Mouse (Mus musculus) MEL-GATA-1-ER (cell line): ENCODE data around the gene Acad11.

Experiments used
- DNase-seq: peaks from one replicate; pipeline ENCODE4 v3.0.0-alpha.2; 2012; ENCODE audit warnings: low read depth; ENCODE audit errors: extremely low read depth

Gene Acad11

DNA sequence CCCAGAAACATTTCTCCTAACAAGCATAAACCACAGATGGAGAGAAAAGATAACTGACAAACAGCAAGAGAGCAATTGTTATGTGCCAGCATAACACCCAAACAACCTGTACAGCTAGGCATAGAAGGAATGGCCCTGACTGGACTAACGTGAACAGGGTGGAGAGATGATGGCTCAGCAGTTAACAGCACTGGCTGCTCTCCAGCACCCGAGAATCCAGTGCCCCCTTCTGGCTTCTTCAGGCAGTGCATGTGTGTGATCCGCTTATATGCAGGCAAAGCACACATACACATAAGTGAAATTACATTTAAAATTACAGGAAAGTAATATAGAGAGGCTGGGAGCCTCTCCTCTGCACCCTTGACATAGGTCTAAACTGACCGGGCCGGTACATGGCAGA, 16.2 kb downstream of the Acad11 start:
- DNase-seq, result peak; percentile 36

DNA sequence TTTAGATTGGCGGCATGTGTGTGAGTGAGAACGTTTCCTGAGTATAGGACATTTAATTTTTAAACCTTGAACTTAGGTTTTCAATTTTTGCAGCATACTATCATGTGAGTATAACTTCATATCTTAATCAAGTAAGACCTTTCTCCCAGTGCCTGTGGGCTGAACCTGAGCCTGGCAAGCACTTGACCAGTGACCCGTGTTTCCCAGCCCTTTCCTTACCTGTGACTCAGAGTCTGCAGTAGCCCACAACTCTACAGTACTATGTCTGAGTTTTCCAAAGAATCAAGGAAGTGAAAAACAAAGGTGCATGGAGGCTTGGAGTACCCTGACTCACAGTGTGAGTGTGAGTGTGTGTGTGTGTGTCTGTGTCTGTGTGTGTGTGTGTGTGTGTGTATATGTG, 16.9 kb downstream of the Acad11 start:
- DNase-seq, result no peak

DNA sequence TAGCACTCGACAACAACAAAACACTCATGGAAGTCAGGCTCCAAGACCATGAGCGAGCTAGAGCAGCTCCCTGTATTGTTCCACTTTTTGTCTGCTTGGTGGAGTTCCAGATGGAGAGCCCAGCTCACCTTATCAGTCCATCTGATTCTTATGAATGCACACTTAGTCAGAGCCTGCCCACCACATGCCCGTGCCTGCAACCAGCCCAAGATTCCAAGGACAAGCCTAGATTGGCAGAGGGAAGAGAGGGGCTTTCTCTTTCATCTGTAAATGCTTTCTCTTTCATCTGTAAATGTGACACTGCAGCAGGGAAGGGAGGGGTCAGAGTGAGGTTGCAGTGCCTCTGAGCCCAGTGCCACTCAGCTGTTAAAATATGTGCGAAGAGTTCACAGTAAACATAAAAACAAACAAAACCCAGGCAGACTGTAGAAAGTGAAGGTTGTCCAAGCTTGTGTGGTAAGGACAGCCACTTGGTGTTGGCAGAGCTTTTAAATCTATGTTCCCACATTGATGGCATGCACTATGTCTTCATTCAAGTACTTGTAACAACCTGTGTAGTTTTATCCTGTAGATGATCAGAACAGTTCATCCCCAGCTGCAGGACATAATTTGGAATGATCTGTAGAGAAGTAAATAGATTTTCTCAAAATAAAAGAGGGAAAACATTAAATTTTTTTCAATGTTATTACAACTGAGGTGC, 22.7 kb downstream of the Acad11 start:
- DNase-seq, result no peak

DNA sequence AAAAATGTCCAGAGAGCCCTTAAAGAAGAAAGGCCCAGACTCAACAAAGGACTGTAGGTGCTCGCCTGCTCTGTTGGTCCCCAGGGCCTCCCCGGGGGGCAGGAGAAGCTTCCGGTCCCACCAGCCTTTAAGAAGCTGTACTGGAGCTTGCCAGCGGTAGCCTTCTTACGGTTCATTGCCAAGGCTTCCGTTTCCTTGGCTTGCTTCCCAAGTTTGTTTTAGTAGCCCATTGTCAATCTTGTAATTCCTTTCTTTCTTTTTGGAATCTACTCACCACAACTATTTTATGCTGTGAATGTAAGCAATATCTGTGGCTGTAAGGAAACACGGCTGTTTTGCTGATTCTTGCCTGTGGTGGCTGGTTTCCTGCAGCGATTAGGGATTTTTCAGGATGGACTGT, 25.4 kb downstream of the Acad11 start:
- no peak for DNase-seq

DNA sequence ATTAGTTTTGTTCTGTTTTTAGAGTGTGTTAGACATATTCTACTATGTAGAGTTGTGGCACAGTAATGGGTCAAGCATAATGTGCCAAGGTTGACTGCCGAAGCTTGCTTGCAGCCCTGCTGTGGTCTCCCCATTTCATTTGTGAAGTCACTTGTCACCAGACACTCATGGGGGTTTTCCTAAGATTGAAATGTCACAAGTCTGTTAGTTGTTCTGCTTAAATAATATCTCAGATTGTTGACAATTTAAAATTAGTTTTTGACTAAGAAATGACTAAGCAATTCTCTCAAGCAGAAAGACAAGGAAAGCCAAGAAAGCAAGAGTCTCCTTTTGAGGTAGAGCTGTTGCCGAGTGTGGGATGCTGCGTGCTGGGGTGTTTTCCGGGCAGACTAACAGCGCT, 29.8 kb downstream of the Acad11 start:
- no peak for DNase-seq

DNA sequence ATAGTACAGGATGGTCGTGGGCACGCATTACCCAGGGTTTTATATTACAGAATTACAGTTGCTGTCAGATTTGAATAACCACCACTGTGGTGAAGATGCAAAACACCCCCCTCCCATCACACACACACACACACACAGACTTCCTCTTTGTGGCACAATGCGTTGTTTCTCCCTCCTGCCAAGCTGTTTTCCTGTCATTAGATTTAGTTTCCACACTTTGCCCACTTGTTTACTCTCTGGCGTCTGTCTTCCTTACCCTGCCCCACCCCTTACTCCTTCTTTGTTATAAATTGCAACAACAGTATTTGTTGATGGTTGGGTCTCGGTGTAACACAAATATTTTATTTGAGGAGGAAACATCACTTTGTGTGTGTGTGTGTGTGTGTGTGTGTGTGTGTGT, 35.1 kb downstream of the Acad11 start:
- no peak for DNase-seq

DNA sequence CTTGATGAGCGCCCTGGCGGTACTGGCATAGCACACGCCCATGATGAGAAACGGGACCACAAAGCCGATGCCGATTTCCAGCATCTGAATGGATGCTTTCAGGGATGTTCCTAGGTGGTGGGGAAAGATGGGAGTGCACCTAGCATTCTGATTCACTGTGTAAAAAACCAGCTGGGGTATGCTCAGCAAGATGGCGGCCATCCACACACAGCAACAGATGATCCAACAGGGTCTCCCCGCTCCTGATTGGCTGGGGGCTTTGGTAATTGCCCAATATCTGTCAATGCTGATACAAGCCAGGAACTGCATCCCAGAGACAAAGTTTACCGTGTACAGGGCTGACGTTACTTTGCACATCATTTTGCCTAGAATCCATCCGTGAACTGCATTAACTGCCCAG, 35.9 kb downstream of the Acad11 start:
- no peak for DNase-seq

DNA sequence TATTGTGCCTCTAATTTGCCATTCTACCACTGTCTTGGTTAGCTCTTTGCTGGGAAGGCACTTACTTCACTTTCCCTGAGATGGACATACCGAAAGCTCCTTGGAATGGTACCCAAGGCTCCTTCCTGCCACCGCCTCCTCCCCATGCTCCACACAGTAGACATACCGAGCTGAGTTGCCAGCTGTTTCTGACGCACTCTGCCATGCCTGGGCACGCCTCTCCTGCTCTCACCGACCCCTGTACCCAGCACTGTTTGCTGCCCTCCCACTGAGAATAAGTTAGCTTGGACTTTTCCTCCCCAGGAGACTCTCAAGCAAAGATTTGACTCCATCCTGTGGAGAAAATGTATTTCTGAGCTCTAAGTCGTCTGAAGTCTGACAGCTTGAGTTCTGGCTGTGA, 37.6 kb downstream of the Acad11 start:
- no peak for DNase-seq

DNA sequence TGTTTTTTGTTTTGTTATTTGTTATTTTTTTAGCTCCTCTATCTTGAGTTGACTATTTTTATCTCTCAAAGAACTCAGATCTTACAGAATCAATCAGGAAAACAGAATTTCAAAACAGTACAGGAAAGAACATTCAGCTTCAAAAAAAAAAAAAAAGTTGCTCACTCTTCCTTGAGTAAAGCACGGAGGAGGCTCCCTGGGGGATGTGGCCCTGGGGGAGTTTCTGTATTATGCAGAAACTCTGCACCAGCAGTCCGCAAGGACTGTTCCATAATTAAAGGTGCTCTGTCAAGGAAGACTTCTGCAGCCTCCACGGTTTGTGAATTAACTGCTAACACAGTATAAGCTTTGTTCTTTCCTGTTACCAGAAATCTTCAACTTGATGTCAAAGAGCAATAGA, 38.3 kb downstream of the Acad11 start:
- DNase-seq, result no peak

DNA sequence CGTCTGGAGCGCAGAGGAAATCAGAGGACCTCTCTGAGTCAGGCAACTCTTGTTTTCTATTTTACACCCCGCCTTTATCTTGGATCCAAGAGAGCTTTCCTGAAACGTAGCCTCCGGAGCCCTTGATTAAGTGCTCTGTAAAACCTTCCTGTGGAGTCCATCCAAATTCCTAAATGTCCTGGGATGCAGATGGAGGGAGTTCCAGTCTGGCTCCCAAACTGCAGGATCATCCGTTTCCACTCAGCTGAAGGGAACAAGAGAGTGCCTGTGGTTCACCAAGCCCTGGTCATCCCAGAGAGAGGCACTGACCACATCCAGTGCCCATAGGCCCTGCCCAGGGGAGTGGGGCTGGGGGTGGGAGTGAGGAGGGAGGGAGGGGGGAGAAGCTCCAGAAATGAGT, 39.1 kb downstream of the Acad11 start:
- no peak for DNase-seq

DNA sequence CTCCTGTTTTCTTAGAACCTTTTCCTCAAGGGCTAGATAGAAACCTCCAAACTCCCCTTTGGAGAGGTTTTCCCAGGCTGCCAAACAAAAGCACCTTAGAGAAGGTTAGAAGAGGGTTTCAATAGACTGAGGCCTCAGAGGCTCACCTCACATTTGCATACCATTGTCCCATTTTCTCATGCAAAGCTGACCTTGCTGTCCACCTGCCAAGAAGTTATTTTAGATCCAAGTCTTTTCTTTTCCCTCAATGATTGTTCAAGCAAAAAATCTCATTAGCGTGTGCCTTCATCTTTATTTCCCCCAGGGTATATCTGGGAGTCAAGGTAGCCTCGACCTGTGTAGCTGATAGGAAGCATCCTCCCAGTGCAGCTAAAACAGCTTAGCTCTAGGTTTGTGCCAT, 39.7 kb downstream of the Acad11 start:
- DNase-seq, result no peak

DNA sequence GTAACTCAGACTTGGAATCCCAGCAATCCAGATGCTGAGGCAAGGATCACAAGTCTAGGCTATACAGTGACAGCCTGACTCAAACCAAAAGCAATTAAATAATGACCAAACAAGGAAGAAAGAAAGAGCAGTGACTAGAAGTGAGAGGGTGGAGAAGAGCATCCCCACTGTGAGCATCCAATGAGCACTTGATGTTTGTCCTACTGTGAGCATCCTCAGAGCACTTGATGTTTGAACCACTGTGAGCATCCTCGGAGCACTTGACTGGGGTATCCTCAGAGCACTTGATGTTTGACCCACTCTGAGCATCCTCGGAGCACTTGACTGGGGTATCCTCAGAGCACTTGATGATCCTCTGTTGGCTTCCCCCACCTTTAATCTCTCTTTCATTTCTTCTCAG, 41.8 kb downstream of the Acad11 start:
- no peak for DNase-seq

DNA sequence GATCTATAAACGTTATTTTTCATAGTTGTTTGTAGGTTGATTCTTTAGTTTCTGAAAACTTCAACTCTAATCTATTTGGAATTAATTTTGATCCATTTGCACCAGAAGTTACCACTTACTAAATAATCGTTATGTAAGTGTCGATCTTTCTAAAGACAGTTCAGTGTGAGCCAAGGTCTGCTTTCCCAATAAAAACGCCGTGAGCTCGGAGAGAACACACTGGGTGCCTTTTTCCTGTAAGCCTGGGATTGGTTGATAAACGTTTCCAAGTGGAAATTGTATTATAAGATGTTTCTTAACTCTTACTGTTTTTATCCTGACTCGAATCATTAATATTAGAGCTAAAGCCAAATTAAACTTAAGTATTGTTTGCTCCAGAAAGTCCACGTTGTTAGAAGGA, 43.8 kb downstream of the Acad11 start:
- DNase-seq, result no peak

DNA sequence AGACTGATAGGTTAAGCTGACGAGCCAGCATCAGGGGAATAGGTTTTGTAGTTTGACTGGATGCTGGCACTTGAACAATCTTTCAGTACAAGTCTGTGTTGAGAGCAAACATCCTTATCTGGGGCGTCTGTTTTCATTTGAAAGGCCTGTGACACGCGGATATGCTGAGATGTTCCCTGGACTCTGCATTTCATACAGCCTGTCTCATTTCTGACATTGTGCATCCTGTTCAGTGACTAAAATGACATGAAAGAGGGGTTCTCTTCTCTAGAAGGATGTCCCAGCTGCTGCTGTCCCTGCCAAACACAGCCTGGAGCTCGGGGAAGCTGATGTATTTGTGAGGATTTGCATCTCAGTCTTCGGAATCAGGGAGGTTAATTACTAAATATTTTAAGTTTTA, 44.3 kb downstream of the Acad11 start:
- DNase-seq, result no peak

DNA sequence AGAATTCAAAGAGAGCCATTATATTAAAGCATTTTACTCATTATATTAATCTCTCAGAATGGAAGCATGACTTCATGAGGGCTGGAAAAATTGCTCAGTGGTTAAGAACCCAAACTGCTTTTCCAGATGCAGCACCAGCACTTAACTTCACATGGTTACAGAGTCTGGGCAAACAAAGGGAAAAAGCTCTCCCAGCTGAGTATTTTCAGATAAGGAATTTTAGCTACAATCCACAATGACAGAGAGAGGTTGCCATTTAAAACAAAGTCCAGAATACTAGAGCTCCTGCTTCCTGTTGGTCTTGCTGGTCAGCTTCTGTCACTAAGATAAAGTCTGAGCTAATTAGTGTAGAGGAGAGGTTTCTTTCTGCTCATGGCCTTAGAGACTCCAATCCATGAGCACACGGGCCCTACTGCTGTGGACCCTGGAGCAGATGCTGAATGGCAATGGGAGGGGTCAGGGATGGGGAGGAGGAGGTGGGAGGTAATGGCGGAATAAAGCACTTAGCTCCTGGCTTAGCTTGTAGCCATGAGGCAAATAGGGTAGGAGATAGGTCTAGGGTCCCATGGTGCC, 45.5 kb downstream of the Acad11 start:
- no peak for DNase-seq

DNA sequence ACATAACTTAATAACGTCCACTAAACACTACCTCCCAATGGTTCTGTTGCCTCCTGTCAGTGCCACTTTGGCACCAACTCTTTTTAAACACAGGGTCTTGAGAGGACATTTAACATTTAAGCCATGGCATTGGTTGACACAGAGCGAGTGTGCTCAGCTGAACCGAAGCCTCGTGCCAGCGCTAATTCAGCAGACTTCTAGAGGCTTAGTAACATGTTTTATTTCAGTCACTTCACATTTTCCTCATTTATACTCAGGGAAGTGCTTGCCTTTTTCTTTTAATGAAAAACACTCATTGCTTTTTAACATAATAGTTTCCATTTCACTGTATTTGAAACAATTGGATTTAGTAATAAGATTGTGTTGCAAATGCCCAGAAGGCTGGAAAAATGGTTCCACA, 46.0 kb downstream of the Acad11 start:
- DNase-seq, result no peak

DNA sequence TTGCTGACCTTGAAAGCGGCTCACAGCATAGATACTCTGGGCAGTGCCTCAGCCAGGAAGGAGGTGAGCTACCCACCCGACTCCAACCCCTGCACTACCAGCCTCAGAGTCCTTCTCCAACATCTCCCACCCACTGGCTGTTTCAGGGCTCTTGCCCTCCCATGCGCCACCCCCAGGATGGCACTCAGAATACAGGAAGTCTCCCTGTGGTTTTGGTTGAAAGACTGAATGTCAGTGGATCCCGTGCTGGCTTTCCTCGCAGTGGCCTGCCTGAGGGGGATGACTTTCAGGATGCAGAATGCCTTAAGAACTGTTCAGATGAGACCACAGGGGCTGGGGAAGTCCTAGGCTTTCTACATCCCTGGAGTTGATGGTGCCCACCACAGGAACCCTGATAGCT, 59.9 kb downstream of the Acad11 start:
- no peak for DNase-seq

DNA sequence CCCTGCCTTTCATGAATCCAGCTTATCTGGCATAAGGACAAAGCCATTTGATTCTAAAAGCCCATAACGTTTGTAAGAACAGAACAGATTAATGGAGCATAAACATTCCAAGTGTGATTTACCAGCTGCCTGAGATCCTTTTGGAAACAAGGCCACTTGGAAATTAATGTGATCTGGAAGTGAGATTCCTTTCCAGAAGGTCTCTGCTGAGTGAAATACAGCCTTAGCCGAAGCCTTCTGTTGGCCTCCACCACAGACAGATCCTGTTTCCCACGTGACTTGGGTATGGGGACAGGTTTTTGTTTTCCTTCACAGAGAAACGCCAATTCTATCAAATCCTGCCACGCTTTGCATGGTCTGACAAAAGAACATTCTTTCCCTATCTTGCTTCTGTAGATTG, 60.4 kb downstream of the Acad11 start:
- DNase-seq, result no peak

DNA sequence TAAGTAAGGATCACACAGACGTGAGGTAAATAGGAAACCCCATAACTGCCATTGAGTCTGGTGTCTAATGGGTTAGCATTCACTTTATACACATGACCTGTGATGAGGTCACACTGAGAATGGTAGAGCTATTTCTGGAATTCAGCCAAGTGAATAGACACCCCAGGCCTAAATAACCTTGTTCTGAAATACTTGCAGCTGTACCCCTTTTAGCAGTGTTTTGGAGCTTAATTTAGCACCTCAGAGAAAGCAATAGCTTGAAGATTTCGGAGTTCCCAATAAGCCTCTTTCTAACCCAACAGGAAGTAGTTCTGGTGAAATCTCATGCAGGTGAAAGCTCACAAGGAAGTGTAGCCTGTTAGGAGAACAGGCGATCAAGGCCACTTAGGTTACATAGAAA, 63.7 kb downstream of the Acad11 start, which contains the start of gene Ackr4:
Gene Ackr4, minus strand, starts transcription at position 101 of the 400 bp plus-strand sequence.
- no peak for DNase-seq

DNA sequence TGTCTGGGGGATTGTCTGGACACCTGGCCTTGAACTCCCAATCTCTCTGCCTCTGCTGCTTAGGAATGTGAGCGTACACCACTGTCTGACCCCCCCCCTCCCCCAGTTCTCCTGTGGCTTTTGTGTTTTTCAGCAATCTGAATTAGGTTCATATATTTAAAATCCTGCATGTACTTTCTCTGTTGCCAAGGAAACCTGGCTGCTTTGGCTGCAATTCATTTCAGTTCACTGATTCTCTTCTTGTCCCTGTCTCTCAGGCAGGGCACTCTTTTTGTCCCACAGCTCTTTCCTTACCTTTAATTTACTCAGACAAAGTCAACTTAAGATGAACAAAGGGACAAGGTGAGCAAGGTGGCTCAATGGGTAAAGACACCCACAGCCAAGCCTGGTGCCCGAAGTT, 64.9 kb downstream of the Acad11 start:
- DNase-seq, result no peak

DNA sequence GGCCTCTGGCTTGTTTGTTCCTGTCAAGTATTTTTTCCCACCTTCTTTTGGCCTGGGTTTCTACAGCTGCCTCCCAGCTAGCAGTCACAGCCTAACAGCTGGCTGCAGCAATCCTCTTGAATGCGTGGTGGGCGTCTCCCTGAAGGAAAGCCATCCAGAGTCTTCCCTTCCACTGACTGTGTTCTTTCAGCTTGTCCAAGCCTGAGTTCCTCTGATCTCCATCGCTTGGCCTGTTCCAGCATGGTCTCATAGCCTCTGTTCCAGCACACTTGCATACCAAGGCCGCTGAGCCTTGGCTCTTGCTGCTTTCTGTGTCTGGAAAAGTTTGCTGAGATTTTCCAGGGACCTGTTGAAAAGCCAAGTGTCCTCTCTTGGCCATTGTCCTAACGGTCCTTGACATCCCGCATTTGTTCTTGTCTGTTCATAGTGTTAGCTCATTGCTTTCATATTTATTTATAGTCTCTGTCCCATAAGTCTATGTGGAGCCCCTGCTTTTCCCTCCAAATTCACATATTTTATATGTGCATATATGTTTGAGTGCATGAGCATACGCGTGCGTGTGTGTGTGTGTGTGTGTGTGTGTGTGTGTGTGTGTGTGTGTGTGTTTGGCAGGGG, 67.1 kb downstream of the Acad11 start:
- DNase-seq, result no peak

DNA sequence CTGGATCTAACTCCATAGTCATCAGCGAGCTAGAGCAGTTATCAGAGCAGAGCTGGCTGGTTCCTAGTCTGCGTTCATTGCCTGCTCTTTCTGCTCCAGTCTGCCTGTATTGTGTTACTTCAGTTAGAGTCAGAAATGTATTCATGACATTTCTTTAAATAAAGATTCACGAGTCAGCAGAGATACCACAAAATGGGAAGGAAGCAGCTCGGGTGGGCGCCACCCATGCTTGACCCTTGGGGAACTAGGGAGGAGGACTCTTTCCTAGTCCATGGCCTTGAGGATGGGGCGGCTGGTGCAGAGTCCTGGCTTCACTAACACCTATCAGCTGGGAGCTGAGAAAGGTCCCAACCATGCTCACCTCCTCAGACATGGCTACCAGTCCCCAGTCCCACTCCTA, 77.2 kb downstream of the Acad11 start:
- no peak for DNase-seq

DNA sequence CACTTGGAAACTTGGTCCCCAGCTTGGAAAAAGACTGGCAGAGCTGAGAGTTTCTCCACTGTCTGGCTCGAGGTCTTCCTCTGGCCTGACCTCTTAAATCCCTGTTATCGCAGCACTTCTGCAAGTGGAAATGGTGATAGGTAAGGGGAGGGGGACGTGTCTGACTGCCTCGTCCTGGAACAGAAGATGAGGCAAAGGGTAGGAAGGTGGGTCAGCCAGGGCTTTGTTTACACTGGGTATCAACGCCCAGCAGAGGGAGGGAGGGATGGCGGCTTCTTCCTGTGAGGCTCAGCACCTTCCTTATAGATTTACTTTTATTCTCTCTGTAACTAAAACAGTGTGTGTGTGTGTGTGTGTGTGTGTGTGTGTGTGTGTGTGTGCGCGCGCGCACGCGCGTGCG, 79.6 kb downstream of the Acad11 start:
- no peak for DNase-seq
